Mouse (Mus musculus) CH12.LX (cell line): Measurements from ENCODE around the gene Slc36a3. TPM values are rescaled to one million over a fixed set of nuclear protein-coding genes. Genes with fewer than 3 reads are reported as not detected.
A peak's percentile ranks its signal among the peaks of the same experiment; 100 is the strongest.

ENCODE experiments used
- DNase-seq: peaks from one replicate; pipeline ENCODE4 v3.0.0-alpha.2; 2013; ENCODE audit errors: extremely low read depth
- H3K27ac ChIP-seq: 2 replicates; pipeline ENCODE4 v1.5.1; 2012; ENCODE audit warnings: low read depth, mild to moderate bottlenecking, control low read depth, moderate library complexity; ENCODE audit not compliant: insufficient read depth
- H3K27me3 ChIP-seq: replicated peaks from 2 replicates; pipeline ENCODE3; 2012; ENCODE audit warnings: inconsistent platforms
- H3K36me3 ChIP-seq, 2 experiments: replicated peaks in 1 of 2; 2 replicates each; pipeline versions ENCODE3 to v1.6.1; 2012; ENCODE audit warnings: inconsistent platforms in 1 of 2, low read length in 1 of 2, mild to moderate bottlenecking in 1 of 2, mixed read lengths in 1 of 2, moderate library complexity in 1 of 2; ENCODE audit not compliant: control insufficient read depth in 1 of 2, insufficient read depth in 1 of 2
- H3K4me1 ChIP-seq, 2 experiments: 2 replicates each; pipeline ENCODE4 v1.6.1; 2012; ENCODE audit warnings: inconsistent platforms in 1 of 2, moderate library complexity in 1 of 2; ENCODE audit not compliant: insufficient read depth in 2 of 2, control insufficient read depth in 1 of 2
- H3K4me2 ChIP-seq: 2 replicates; pipeline ENCODE4 v1.6.1; 2012; ENCODE audit warnings: low read depth, mild to moderate bottlenecking, control low read depth; ENCODE audit not compliant: poor library complexity, insufficient read depth, severe bottlenecking
- H3K4me3 ChIP-seq, 3 experiments: fragments of 150-350 bp in 1 of 3; sonication (generic) in 1 of 3; replicated peaks in 1 of 3; 2 replicates each; pipeline versions ENCODE3 to v1.5.1; 2011 to 2012; ENCODE audit warnings: low read depth in 2 of 3, low read length in 2 of 3, mild to moderate bottlenecking in 2 of 3, moderate library complexity in 2 of 3, control low read depth in 1 of 3, improper control_type of control experiment in 1 of 3, inconsistent platforms in 1 of 3, mixed read lengths in 1 of 3; ENCODE audit not compliant: poor library complexity in 1 of 3
- H3K79me2 ChIP-seq: replicated peaks from 2 replicates; pipeline ENCODE4 v1.6.1; 2012; ENCODE audit warnings: mild to moderate bottlenecking, moderate library complexity; ENCODE audit not compliant: control insufficient read depth, poor library complexity, insufficient read depth, severe bottlenecking; ENCODE audit errors: extremely low read depth
- H3K9ac ChIP-seq: 2 replicates; pipeline ENCODE4 v1.6.1; 2012; ENCODE audit warnings: low read depth, mild to moderate bottlenecking, control low read depth, moderate library complexity; ENCODE audit not compliant: insufficient read depth
- H3K9me3 ChIP-seq: replicated peaks from 2 replicates; pipeline ENCODE3; 2012; ENCODE audit warnings: low read length, inconsistent platforms, mixed read lengths
- BHLHE40 ChIP-seq: IDR thresholded peaks from 2 replicates; pipeline ENCODE4 v1.6.1; 2011; ENCODE audit warnings: mild to moderate bottlenecking, low read depth, low read length, improper control_type of control experiment
- CHD1 ChIP-seq: IDR thresholded peaks from 2 replicates; pipeline ENCODE4 v1.6.1; 2012; ENCODE audit warnings: low read depth, low read length, improper control_type of control experiment, inconsistent platforms
- CHD2 ChIP-seq: IDR thresholded peaks from 2 replicates; pipeline ENCODE4 v1.6.1; 2011; ENCODE audit warnings: low read length, improper control_type of control experiment
- CTCF ChIP-seq, 2 experiments: IDR thresholded peaks in 1 of 2; conservative IDR thresholded peaks in 1 of 2; 2 replicates each; pipeline ENCODE4 v1.5.1; 2011 to 2012; ENCODE audit warnings: low read depth in 2 of 2, low read length in 2 of 2, improper control_type of control experiment in 1 of 2, inconsistent platforms in 1 of 2, mild to moderate bottlenecking in 1 of 2, moderate library complexity in 1 of 2
- ELF1 ChIP-seq: IDR thresholded peaks from 2 replicates; pipeline ENCODE4 v1.6.1; 2014; ENCODE audit warnings: low read depth, mild to moderate bottlenecking, inconsistent platforms, low read length, improper control_type of control experiment
- ETS1 ChIP-seq: conservative IDR thresholded peaks from 2 replicates; pipeline ENCODE4 v1.6.1; 2012; ENCODE audit warnings: low read depth, mild to moderate bottlenecking, inconsistent platforms, low read length, improper control_type of control experiment, moderate library complexity
- GABPA ChIP-seq: IDR thresholded peaks from 2 replicates; pipeline ENCODE4 v1.6.1; 2012; ENCODE audit warnings: low read depth, low read length, improper control_type of control experiment, inconsistent platforms; ENCODE audit not compliant: insufficient replicate concordance
- IRF4 ChIP-seq: IDR thresholded peaks from 2 replicates; pipeline ENCODE4 v1.6.1; 2014; ENCODE audit warnings: low read depth, mild to moderate bottlenecking, inconsistent platforms, low read length, improper control_type of control experiment
- KAT2A ChIP-seq: IDR thresholded peaks from 2 replicates; pipeline ENCODE4 v1.6.1; 2012; ENCODE audit warnings: low read length, improper control_type of control experiment, inconsistent platforms; ENCODE audit not compliant: insufficient replicate concordance
- MAX ChIP-seq: IDR thresholded peaks from 2 replicates; pipeline ENCODE4 v1.6.1; 2011; ENCODE audit warnings: low read length, improper control_type of control experiment
- NRF1 ChIP-seq: IDR thresholded peaks from 2 replicates; pipeline ENCODE4 v1.6.1; 2014; ENCODE audit warnings: low read depth, mild to moderate bottlenecking, inconsistent platforms, low read length, improper control_type of control experiment, moderate library complexity
- PAX5 ChIP-seq: IDR thresholded peaks from 2 replicates; pipeline ENCODE4 v1.6.1; 2012; ENCODE audit warnings: low read length, inconsistent platforms, mixed read lengths
- POLR2AphosphoS2 ChIP-seq: IDR thresholded peaks from 2 replicates; pipeline ENCODE4 v1.6.1; 2011; ENCODE audit warnings: low read depth, low read length, improper control_type of control experiment
- TCF12 ChIP-seq: IDR thresholded peaks from 2 replicates; pipeline ENCODE4 v1.6.1; 2014; ENCODE audit warnings: low read depth, mild to moderate bottlenecking, inconsistent platforms, low read length, improper control_type of control experiment
- USF2 ChIP-seq: conservative IDR thresholded peaks from 2 replicates; pipeline ENCODE4 v1.6.1; 2011; ENCODE audit warnings: low read depth, low read length, improper control_type of control experiment
- ZKSCAN1 ChIP-seq: IDR thresholded peaks from 2 replicates; pipeline ENCODE4 v1.6.1; 2012; ENCODE audit warnings: low read depth, inconsistent platforms, low read length, improper control_type of control experiment, borderline replicate concordance
- ZNF384 ChIP-seq: IDR thresholded peaks from 2 replicates; pipeline ENCODE4 v1.6.1; 2012; ENCODE audit warnings: low read depth, low read length, improper control_type of control experiment, inconsistent platforms
- dilution Hi-C: fragments of 300-500 bp; cut with MboI; formaldehyde crosslinking; loops from 2 replicates; pipeline ENCODE4 v1.14.3; 2020; ENCODE audit warnings: low sequenced_read_pairs; ENCODE audit not compliant: extremely low pct_unique_long_range_greater_than_20kb, extremely low pct_ligation_motif_present
- in situ Hi-C: fragments of 300-500 bp; cut with MboI; formaldehyde crosslinking; loops from 3 replicates; pipeline ENCODE4 v1.14.3; 2019; ENCODE audit warnings: low sequenced_read_pairs, low pct_ligation_motif_present, low pct_unique_long_range_greater_than_20kb, mixed read lengths
- polyA plus RNA-seq: library from polyadenylated mRNA; unstranded; fragments of >175 nt; gene quantifications from 2 replicates; pipeline ENCODE4 v1.2.1, GENCODE M21; 2012; ENCODE audit warnings: low read depth; ENCODE audit not compliant: insufficient read length
- total RNA-seq, 2 experiments: library from RNA; depleted of rRNA; stranded (reverse); fragments of 300-350 nt in 1 of 2; fragments of >200 nt in 1 of 2; gene quantifications; 2 replicates each; pipeline ENCODE4 v1.2.3; 2012 to 2014

Gene Slc36a3
- total and polyA plus RNA-seq, 3 experiments: 0.72 to 1.5 (median 0.72) TPM

- TF ChIP-seq POLR2AphosphoS2: no peak
- TF ChIP-seq CHD2: peak; percentile 8; the same call in 1 of the 2 replicates
- no peak for TF ChIP-seq NRF1
- no peak for TF ChIP-seq TCF12
- TF ChIP-seq IRF4: no peak
- no peak for TF ChIP-seq BHLHE40
- TF ChIP-seq CHD1: no peak
- dilution Hi-C loops: no loop called here
- no peaks in the 10 kb centered on the region for H3K79me2 ChIP-seq
- peaks cover 10% of the 10 kb centered on the region for H3K9me3 ChIP-seq
- no peak overlapping the region for H3K27ac ChIP-seq
- H3K27me3 ChIP-seq: no peaks in the 10 kb centered on the region
- in situ Hi-C loops: loop anchor here (5.0 kb wide), 1 partner anchor 55 kb away; no protein-coding TSS in a partner anchor
- H3K4me1 ChIP-seq: peaks cover 14 to 34% of the 10 kb centered on the region in 2 experiments
- H3K4me3 ChIP-seq: no peak overlapping the region
- H3K36me3 ChIP-seq: no peaks in the 10 kb centered on the region
- no peak overlapping the region for H3K4me2 ChIP-seq
- DNase-seq: no peak
- no peak overlapping the region for H3K9ac ChIP-seq
These were observed 4.7 kb downstream of the Slc36a3 start for GRCm38 (mm10) chr11:55146855-55147254.

DNA sequence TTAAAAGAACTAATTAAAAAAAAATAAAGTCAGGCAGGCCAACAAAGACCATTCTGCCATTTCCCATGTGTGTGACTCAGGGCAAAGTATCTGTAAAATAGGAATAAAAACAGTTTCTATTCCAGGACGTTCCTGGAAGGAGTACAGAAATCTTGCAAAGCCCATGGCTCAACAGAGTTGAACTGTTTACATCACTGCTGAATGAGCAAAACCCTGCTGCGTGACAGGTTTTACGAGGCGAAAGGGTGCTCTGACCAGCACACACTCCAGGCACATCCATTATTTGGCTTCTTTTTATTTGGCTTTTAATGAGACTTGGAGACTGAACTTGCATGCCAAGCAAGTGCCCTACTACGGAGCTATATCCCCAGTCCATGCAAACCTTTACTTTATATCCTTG, 7.5 kb downstream of the Slc36a3 start:
- no peak overlapping the region for H3K4me2 ChIP-seq
- H3K36me3 ChIP-seq: peaks cover 0 to 2% of the 10 kb centered on the region in 2 experiments
- H3K27ac ChIP-seq: no peak overlapping the region
- H3K4me3 ChIP-seq: no peak overlapping the region
- no peaks in the 10 kb centered on the region for H3K79me2 ChIP-seq
- H3K4me1 ChIP-seq: peaks cover 12 to 33% of the 10 kb centered on the region in 2 experiments
- H3K9ac ChIP-seq: no peak overlapping the region
- in situ Hi-C loops: no loop called here
- dilution Hi-C loops: no loop called here
- peaks cover 10% of the 10 kb centered on the region for H3K9me3 ChIP-seq
- DNase-seq: no peak
- no peaks in the 10 kb centered on the region for H3K27me3 ChIP-seq
- TF ChIP-seq MAX: no peak
- no peak for TF ChIP-seq CTCF (conservative IDR thresholded peaks at IDR 0.05 in 1 of 2, IDR thresholded peaks at IDR 0.05 in 1 of 2; ENCODE audit: low read depth in 2 of 2, low read length in 2 of 2)
- no peak for TF ChIP-seq ZKSCAN1
- no peak for TF ChIP-seq PAX5
- no peak for TF ChIP-seq GABPA
- no peak for TF ChIP-seq USF2
- no peak for TF ChIP-seq CHD1
- no peak for TF ChIP-seq POLR2AphosphoS2
- no peak for TF ChIP-seq CHD2

DNA sequence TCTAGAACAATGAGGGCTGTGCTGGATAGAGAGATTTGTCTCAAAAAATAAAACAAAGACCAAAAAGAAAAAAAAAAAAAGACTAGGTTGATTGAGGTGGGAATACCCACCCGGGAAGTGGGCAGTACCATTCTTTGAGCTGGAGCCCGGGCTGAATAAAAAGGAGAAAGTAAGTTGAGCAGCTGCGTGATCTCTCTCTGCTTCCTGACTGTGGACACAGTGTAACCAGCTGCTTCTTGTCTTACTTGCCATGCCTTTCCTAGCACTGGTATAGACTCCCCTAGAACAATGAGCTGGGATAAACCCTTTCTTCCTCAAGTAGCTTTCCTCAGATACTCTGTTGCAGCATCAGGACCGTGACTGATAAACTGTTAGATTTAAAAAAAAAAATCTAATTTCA, 10.0 kb downstream of the Slc36a3 start:
- Histone ChIP-seq H3K27ac (no peak overlapping the region), H3K4me1 (peaks cover 4 to 22% of the 10 kb centered on the region in 2 experiments; a peak in 3 of 4 replicates), H3K36me3 (peaks cover 0 to 2% of the 10 kb centered on the region in 2 experiments), H3K4me2 (no peak overlapping the region), H3K27me3 (no peaks in the 10 kb centered on the region)
- TF ChIP-seq KAT2A: no peak
- TF ChIP-seq ZNF384: peak; percentile 71; the same call in 1 of the 2 replicates
- peak; percentile 40; the same call in 1 of the 2 replicates for TF ChIP-seq ELF1
- no peak for TF ChIP-seq ETS1
- TF ChIP-seq, all 38 proteins: peak for 2
- in situ Hi-C loops (no loop called here), dilution Hi-C loops (no loop called here)
- no peak for DNase-seq
- Histone ChIP-seq H3K79me2 (no peaks in the 10 kb centered on the region), H3K4me3 (no peak overlapping the region), H3K9ac (no peak overlapping the region), H3K9me3 (peaks cover 9% of the 10 kb centered on the region)
